Mouse (Mus musculus) frontal cortex, postnatal 36 days (tissue): ENCODE measurements around the gene Ssh3.

Experiments used
- DNase-seq, 2 experiments: peaks; one replicate each; pipeline ENCODE4 v3.0.0; 2022; ENCODE audit warnings: low spot score in 2 of 2

Ssh3 gene

GRCm38 (mm10) chr19:4268566-4269361, at the start of gene Ssh3:
TSS of gene Ssh3 (minus strand) at chr19:4269180.
- DNase-seq: peak; percentile 68 to 79

DNA sequence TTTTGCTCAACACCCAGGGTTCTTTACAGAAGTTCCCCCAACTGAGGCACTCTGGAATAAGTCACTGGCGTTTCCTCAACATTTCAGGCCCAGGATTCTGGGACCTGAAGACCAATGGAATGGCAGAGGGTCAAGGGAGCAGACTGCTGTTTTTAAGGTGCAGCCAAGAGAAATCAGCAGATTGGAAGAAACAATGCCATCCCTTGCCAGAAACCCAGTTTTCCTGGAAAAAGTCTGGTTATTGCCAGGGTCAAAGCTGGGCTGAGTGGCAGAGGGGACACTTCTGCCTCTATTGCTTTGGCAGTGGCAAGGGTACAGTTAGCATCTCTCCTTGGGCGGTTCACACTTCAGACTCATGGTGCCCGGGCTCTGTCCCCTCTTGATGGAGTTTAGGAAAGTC, 48.2 kb upstream of the Ssh3 start:
- DNase-seq: no peak

GRCm38 (mm10) chr19:4315223-4315944, 46.4 kb upstream of the Ssh3 start:
- DNase-seq: no peak

DNA sequence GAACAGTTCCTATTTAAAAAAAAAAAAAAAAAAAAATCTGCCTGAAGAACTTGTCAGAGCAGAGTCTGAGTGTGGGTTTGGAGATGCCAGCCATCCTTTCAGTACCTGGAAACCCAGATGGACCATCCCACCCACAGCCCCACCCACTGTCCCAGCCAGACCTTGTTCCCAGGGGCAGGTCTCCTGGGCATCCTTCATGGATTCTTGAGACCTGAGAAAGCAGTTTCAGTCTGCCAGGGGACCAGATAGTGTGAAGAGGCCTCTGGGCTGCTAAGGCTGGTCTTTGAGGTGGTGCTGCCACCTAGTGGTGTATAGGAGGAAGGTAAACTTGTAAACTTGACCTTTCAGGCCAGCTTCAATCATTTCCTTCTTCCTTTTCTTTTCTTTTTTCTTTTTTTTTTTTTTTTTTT, 40.8 kb upstream of the Ssh3 start:
- DNase-seq: peak in 1 of 2 experiments; percentile 26

DNA sequence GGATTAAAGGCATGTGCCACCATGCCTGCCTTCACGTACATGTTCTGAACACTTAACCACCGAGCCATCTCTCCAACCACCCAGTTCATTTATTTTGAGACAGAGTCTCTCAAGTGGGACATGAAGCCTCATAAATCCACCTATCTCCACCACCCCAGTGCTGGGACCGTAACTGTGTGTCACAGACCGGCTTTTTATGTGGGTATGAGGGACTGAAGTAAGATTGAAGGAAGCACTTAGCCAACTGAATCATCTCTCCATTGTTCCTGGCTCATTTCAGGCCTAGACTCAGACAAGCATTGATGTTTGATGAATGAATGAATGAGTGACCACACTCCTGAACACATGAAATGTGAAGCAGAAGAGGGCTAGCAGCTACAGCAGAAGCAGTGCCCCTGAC, 40.3 kb upstream of the Ssh3 start:
- DNase-seq: no peak

DNA sequence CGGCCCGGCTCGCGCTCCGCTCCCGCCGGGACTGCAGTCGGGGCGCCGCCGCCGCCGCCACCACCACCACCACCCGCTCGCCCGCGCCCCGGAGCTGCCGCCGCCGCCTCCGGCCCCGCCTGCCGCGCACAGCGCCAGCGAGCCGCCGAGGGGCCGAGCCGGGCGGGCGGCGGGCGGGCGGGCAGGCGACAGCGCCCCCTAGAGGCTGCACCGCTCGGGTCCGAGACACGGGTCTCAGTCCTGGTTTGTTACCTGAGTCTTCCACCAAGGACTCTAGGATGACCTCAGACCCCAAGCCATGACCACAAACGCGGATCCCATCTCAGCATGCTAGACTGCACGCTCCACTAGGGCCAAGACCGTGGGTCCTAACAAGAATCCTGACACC, 37.2 kb upstream of the Ssh3 start, which contains the start of gene Grk2:
Grk2 (minus strand) TSS at position 33 of the 388 bp plus-strand sequence.
- DNase-seq: peak; percentile 78 to 81

- DNase-seq: peak in 1 of 2 experiments; percentile 33
Measured at GRCm38 (mm10) chr19:4305491-4306189, 36.7 kb upstream of the Ssh3 start.

GRCm38 (mm10) chr19:4304871-4305321, 35.9 kb upstream of the Ssh3 start:
- DNase-seq: no peak

GRCm38 (mm10) chr19:4304251-4304821, 35.4 kb upstream of the Ssh3 start:
- no peak for DNase-seq

- DNase-seq: no peak
Measured at GRCm38 (mm10) chr19:4303640-4303995, 34.6 kb upstream of the Ssh3 start.

GRCm38 (mm10) chr19:4302936-4303639, 34.1 kb upstream of the Ssh3 start:
- DNase-seq: peak; percentile 40 to 53

DNA sequence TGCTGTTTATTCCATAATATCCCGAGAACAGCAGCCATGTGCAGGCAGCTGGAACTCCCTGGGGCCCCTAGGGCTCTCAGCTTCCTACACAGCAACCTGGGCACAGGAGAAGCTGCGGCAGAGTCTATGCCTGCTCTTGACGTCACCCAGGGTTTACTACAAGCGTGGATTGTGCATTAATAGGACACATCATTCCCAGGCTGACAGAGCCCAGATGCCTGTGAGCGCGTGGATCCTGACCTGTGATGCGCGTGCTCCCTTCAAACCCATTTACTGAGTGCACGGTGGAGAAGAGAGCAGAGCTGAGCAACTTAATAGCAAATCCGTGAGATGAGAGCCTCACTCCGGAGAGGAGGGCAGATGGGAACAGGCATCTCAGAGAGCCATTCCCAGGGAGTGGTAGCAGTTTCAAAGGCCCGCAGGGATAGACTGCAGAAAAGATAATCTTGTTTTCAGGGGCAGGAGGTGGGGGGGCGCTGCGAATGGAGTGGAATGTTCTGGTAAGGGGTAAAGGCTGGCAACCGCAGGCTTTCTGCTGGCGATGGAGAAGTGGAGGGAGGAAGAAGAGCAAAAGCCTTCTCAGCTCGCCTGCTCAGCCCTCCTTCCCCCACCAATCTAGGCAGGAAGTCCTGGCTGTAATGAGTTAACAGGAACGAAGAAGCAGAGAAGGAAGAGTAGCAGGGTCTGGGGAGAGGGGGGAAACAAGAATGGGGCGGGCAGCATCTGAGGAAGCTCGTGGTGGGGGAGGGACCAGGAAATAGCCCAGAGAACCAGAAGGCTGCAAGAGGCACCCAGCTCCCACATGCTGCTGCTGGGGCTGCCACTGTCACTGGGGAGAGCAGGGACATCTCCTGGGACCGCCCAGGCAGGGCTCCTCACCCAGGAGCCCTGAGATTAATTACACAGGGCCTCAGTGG, 33.0 kb upstream of the Ssh3 start:
- DNase-seq: peak; percentile 45 to 56

GRCm38 (mm10) chr19:4300852-4301734, 32.1 kb upstream of the Ssh3 start:
- DNase-seq: peak in 1 of 2 experiments; percentile 53

- peak in 1 of 2 experiments; percentile 24 for DNase-seq
Measured at GRCm38 (mm10) chr19:4300271-4300704, 31.3 kb upstream of the Ssh3 start.

DNA sequence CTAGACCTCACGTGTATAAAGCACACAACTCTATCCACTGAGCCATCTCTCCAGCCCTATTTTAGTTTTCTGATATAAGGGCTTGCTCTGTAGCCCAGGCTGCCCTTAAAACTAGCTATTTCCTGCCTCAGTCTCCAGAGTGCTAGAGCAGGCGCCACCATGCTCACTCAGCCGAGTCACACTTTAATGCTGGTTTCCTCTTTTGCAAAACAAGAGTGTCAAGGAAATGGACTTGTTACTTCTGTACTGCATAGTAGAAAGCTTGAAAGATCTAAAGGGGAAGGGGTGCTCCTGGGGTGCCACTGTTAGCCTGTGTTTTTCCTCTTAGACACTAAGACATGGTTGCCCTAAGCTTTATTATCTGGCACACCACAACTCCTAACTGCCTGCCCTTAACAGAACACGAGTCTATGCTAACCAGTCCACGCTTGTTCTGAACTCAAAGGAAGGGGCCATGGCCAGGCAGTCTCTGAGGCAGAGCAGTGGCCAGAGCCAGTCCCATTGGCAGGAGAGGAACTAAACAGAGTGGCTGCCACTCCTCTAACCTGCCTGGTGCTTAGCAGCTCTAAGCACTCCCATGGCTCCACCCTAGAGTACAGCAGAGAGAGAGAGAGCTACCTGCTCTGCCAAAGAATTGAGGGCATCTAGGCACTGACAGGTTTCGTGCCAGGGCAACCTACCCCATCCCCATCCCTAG, 30.7 kb upstream of the Ssh3 start:
- no peak for DNase-seq

- DNase-seq: no peak
Measured at GRCm38 (mm10) chr19:4299126-4299525, 30.1 kb upstream of the Ssh3 start.

DNA sequence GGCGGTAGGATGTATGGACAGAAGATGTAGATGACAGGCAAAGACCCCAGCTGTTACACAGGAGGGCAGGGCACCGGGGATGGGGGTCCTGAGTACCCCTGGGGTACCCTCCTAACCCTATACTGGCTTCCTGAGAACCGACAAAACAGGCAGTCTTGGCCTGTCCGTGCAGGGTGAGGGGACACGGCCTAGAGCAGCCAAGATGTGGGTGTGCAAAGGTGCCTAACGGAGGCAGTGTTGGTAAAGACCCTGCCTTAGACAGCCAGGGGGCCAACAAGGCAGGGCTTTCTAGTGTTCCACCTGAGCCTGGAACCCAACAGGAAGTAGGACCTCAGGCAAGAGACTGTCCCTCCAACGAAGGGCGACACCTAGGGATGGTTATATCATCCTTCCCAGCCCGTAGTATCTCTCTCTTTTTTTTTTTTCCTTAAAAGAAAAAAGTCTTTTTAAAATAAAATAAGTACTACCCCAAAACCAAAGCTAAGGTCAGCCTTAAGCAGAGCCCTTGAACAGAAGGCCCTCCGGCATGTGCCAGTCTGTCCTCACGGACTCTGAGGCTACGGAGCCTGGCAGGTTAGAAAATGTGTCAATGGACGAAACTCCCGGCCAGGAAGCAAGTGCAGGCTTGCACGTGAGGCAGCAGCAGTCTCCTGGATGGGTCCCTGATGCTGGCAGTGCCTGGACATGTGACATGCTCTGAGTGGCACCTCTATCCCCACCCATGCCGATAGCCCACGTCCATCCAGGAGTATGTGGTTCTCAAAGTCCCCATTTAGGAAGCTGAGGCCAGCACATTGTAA, 29.5 kb upstream of the Ssh3 start:
- DNase-seq: no peak

DNA sequence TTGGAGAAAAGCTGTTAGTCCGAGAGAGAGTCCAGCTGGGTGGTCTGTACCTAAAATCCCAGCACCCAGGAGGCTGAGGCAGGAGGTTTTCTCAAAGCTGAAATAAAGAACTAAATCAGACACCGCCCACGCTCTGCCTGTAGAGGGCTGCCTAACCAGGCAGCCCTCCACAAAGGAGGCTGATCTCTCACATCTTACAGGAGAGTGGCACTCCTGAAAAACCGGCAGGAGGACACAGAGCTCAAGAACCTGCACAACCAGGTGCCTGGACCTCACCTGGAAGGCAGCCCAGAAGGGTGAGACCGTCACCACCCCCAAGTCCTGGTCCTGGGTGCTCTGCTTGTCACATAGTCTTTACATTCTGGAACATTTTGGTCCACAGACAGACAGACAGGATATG, 28.9 kb upstream of the Ssh3 start:
- DNase-seq: no peak
